Mouse (Mus musculus): ENCODE measurements around the gene Sp6. TPM values are rescaled to one million over a fixed set of nuclear protein-coding genes. Genes with fewer than 3 reads are reported as not detected.

Sp6 gene
- total RNA-seq, 2 experiments from 2014 or later: 0.09 to 0.14 TPM

DNA sequence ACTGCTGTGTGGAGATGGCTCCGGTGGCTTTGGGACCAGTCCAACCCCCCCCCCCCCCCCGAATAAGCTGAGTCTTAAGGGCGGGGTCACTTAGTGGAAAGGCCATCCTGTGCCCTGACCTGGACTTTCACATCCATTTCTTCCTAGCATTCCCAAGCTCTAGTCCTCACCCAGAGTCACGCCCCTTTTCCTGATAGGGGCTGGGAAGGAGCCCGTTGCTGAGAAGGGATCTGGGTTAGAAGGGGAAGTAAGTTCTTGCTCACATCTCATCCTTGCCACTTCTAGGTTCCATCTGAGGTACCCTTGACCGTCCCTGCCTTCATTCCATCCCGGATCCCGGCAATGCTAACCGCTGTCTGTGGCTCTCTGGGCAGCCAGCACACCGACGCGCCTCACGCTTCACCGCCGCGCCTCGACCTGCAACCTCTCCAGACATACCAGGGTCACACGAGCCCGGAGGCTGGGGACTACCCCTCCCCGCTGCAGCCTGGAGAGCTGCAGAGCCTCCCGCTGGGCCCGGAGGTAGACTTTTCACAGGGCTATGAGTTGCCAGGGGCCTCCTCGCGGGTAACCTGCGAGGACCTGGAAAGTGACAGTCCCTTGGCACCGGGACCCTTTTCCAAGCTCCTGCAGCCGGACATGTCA lies 8.0 kb downstream of the Sp6 start:
- no peak for DNase-seq (ENCODE audit: low spot score)

DNA sequence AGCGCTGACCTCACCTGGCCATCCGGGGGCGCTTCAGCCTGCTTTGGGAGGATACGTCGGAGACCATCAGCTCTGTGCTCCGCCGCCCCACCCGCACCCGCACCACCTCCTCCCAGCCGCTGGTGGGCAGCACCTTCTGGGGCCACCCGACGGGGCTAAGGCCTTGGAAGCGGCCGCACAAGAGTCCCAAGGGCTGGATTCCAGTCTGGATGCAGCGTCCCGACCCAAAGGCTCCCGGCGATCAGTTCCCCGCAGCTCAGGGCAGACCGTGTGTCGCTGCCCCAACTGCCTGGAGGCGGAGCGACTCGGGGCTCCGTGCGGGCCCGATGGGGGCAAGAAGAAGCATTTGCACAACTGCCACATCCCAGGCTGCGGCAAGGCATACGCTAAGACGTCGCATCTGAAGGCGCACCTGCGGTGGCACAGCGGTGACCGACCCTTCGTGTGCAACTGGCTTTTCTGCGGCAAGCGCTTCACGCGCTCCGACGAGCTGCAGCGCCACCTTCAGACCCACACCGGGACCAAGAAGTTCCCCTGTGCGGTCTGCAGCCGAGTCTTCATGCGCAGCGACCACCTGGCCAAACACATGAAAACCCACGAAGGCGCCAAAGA lies 8.8 kb downstream of the Sp6 start:
- DNase-seq (ENCODE audit: low spot score): peak; percentile 73

GRCm38 (mm10) chr11:97024977-97025376 lies 11.8 kb downstream of the Sp6 start:
- no peak for DNase-seq (ENCODE audit: low spot score)

GRCm38 (mm10) chr11:97025721-97026344 lies 12.6 kb downstream of the Sp6 start:
- peak; percentile 92 for DNase-seq (ENCODE audit: low spot score)

- peak; percentile 82 for DNase-seq (ENCODE audit: low spot score)
Observed at GRCm38 (mm10) chr11:97029686-97030417, 16.7 kb downstream of the Sp6 start, which contains the start of gene Scrn2. Gene Scrn2 (plus strand): TSS chr11:97029938.

DNA sequence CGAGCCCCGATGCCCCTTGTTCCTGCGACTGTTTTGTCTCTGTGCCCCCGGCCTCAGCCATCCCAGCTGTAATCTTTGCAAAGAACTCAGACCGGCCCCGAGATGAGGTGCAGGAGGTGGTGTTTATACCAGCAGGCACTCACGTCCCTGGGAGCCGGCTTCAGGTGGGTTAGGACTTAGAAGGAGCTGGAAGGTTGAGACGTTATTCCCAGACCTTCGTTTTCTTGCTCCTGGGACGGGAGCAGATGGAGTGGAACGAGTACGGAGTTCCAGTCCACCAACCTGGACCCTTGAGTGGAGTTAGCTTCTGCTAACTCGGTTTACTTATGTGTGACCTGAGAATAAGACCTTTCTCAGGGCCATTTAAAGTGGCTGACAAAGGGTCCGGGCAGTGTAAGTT lies 17.2 kb downstream of the Sp6 start:
- no peak for DNase-seq (ENCODE audit: low spot score)

DNA sequence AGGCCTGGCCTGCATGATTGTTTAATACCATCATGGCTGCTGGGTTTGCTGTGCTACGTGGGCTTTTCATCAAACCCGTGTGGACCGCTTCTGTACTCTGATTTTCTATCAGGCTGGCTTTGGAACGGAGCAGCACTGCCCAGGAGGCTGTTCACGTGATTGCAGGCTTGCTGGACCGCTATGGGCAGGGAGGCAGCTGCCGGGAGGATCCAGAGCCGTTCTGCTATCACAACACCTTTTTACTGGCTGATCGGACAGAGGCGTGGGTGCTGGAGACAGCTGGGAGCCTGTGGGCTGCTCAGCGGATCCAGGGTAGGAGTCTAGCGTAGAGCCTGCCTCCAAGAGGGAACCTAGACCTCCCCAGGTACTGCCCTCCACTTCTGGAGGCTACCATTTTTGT lies 18.8 kb downstream of the Sp6 start:
- DNase-seq (ENCODE audit: low spot score): no peak

DNA sequence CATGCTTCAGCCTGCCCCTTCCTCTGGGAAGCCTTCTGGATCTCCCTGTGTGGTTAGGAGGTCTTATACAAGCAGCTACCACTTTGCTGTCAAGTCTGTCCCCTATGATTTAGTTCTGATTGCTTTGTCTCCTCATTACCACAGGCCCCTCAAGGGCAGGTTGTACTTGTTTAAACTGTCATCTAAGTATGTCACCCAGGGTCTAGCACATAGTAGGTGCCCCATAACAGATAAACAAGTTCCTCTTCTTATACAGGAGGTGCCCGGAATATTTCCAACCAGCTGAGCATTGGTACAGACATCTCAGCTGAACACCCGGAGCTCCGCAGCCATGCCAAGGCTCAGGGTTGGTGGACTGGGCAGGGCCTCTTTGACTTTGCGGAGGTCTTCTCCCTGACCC lies 19.3 kb downstream of the Sp6 start:
- DNase-seq (ENCODE audit: low spot score): no peak

DNA sequence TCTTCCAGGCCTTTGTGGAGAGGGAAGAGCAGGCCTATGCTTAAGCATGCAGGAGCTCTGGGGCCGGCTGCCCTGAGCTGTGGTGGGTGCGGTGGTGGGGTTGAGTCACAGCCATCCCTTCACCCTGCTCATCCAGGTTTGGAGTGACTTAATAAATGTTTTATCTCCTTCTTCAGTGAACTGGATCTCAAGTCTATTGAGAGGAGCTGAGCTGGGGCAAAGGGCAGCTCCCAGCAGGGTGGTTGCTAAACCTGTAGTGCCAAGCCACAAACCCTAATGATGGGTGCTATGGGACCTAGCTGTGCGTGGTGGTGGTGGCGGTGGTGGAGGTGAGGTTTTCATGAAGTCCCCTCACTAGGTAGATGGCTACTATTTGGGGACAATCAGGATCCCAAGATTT lies 20.6 kb downstream of the Sp6 start:
- DNase-seq (ENCODE audit: low spot score): no peak

DNA sequence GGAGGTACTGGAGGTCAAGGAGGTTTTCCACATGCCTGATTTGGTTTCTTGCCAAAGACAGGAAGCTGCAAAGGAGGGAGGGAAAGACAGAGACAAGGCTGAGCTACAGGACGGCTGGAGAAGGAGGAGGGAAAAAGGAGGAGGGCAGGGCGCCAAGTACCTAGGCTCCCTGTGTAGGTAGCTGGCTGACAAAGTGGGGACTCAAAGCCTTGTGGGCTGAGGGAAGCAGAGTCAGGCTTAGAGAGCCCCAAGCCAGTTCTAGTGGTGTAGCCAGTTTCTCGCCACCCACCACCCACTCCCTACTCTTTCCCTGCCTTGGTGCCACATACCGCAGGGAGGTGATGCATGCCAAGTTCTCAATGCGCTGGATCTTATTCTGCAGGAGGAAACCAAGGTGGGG lies 22.9 kb downstream of the Sp6 start:
- DNase-seq (ENCODE audit: low spot score): no peak

DNA sequence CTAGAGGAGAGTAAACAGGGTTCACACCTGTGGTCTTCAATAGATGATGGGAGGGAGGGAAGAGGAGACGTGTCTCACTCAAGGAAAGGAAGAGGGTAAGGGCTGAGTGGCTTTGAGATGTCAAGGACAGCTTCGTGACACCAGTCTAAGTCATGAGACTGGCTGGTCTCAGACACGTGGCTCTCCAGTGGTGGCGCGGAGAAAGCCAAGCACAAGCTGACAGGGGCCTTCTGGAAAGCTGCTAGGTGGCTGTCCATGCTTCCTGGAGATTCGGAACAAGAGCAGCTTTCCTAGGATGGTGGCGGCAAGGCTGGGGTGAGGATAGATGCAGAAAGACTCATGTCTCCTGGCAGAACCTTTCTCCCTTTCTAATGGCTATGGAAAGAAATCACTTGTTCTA lies 25.7 kb downstream of the Sp6 start:
- DNase-seq (ENCODE audit: low spot score): no peak

DNA sequence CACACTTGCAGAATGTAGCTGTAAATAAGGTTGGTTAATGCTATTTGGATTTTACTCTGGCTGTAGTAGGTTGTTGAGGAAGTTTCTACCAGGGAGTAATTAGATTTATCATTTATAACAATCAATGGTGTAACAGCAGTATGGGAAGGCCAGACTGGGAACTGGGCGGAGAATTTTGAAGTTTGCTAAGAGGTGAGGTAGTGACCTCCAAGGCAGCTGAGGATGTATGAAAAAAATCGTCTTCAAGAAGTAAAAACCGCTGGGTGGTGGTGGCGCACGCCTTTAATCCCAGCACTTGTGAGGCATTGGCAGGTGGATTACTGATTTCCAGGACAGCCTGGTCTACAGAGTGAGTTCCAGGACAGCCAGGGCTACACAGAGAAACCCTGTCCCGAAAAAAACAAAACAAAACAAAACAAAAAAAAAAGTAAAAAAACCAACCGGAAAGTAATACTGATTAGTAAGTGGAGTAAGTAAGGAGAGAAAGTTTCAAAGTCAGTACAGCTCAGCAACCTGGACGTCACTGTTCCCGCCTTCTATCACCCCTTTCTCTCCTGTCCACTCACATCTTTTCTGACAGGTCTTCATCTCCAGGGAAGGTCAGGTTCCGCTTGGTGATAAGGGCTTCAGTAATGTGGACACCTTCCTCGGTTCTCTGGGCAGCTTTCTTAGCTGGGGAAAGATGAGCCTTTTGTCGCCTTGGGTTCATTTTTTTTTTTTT lies 27.3 kb downstream of the Sp6 start:
- DNase-seq (ENCODE audit: low spot score): no peak

GRCm38 (mm10) chr11:97041022-97041899 lies 28.1 kb downstream of the Sp6 start, which contains the start of the genes Lrrc46 and Mrpl10:
Gene Lrrc46 (minus strand): TSS chr11:97041407.
Gene Mrpl10 (plus strand): TSS chr11:97041560.
- peak; percentile 88 for DNase-seq (ENCODE audit: low spot score)

GRCm38 (mm10) chr11:97044902-97045301 lies 31.7 kb downstream of the Sp6 start:
- DNase-seq (ENCODE audit: low spot score): no peak

GRCm38 (mm10) chr11:97045861-97046260 lies 32.7 kb downstream of the Sp6 start:
- no peak for DNase-seq (ENCODE audit: low spot score)

- DNase-seq (ENCODE audit: low spot score): no peak
Observed at GRCm38 (mm10) chr11:97048090-97048650, 35.0 kb downstream of the Sp6 start.

- DNase-seq (ENCODE audit: low spot score): no peak
Observed at GRCm38 (mm10) chr11:97049492-97050085, 36.4 kb downstream of the Sp6 start.

GRCm38 (mm10) chr11:97050216-97050943 lies 37.2 kb downstream of the Sp6 start, which contains the start of gene Osbpl7:
Gene Osbpl7 (plus strand): TSS chr11:97050628.
- DNase-seq (ENCODE audit: low spot score): peak; percentile 60
